Mouse (Mus musculus): Measurements from ENCODE around the gene Olfr452. TPM values are rescaled to one million over a fixed set of nuclear protein-coding genes. Genes with fewer than 3 reads are reported as not detected.

The Olfr452 gene
- not detected for total RNA-seq (2021)
- long read RNA-seq, experiment 1, result 0 reads
- long read RNA-seq, experiment 2, result 0 reads

DNA sequence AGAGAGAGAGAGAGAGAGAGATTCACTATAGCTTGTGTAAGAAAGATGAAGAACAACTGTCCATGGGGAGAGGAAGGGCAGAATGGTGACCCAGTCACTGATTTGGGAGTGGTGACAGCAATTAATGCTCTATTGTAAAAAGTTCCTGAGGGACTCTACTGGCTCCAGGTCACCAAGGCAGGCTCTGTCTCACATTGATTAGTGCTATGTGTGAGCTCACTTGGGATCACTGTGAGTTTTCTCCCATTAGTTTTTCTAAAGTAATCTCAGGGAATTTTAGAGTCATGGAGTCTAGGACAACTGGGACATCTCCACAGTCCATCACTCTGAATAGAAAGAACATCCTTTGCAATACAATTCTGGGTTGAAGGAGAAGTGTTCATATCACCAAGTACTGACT lies at the start of gene Olfr452:
TSS of gene Olfr452 (plus strand) at position 301 of the 400 bp plus-strand sequence.
- intact Hi-C loops (cut with DNase I), result no loop called here
- DNase-seq, result no peak
- no peak within 1 kb of the TSS for H3K27ac ChIP-seq
- H3K4me3 ChIP-seq, result no peak within 1 kb of the TSS
- TF ChIP-seq CTCF (IDR thresholded peaks at IDR 0.05), result no peak

- intact Hi-C loops (cut with DNase I), result no loop called here
- H3K27ac ChIP-seq, result no peak within 1 kb of the TSS
- no peak for DNase-seq
- no peak within 1 kb of the TSS for H3K4me3 ChIP-seq
- TF ChIP-seq CTCF (IDR thresholded peaks at IDR 0.05), result no peak
Measured at GRCm38 (mm10) chr6:42739071-42739470, 45.8 kb upstream of the Olfr452 start, which contains the start of gene Olfr453. Gene Olfr453 (plus strand): TSS chr6:42739371.

DNA sequence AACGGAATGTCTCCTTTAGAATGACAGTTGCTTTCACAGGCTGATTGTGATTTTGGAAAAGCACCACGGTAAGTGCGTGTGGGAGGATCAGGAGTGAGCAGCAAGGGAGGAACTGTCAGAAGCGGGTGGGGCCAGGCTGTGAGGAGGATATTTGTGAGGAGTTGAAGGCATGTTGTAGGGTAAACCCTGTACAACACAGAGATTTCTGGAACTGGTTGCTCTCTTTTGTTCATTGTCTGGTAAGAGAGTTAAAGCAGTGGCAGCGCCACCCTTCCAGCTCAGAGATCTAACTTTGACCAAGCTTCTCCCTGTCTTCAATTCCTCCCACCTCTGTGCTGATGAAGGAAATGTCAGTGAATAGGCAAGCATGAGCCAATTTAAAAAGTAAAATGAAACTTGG lies 42.6 kb upstream of the Olfr452 start:
- TF ChIP-seq CTCF (IDR thresholded peaks at IDR 0.05), result no peak
- no peak overlapping the region for H3K27ac ChIP-seq
- H3K4me3 ChIP-seq, result no peak overlapping the region
- DNase-seq, result no peak
- intact Hi-C loops (cut with DNase I), result no loop called here

- no peak for DNase-seq
- Histone ChIP-seq H3K27ac (no peak overlapping the region), H3K4me3 (no peak overlapping the region)
- intact Hi-C loops (cut with DNase I), result no loop called here
- no peak for TF ChIP-seq CTCF (IDR thresholded peaks at IDR 0.05)
Measured at GRCm38 (mm10) chr6:42747846-42748245, 37.0 kb upstream of the Olfr452 start.

- Histone ChIP-seq H3K4me3 (no peak within 1 kb of the TSS), H3K27ac (no peak within 1 kb of the TSS)
- no peak for TF ChIP-seq CTCF (IDR thresholded peaks at IDR 0.05)
- DNase-seq, result no peak
- intact Hi-C loops (cut with DNase I), result no loop called here
Measured at GRCm38 (mm10) chr6:42756104-42756503, 28.8 kb upstream of the Olfr452 start, which contains the start of gene Olfr38. Gene Olfr38 (plus strand): TSS chr6:42756404.

GRCm38 (mm10) chr6:42777066-42777465 lies 7.8 kb upstream of the Olfr452 start:
- TF ChIP-seq CTCF (IDR thresholded peaks at IDR 0.05), result no peak
- H3K27ac ChIP-seq, result no peak overlapping the region
- no peak for DNase-seq
- no peak overlapping the region for H3K4me3 ChIP-seq
- intact Hi-C loops (cut with DNase I), result no loop called here

DNA sequence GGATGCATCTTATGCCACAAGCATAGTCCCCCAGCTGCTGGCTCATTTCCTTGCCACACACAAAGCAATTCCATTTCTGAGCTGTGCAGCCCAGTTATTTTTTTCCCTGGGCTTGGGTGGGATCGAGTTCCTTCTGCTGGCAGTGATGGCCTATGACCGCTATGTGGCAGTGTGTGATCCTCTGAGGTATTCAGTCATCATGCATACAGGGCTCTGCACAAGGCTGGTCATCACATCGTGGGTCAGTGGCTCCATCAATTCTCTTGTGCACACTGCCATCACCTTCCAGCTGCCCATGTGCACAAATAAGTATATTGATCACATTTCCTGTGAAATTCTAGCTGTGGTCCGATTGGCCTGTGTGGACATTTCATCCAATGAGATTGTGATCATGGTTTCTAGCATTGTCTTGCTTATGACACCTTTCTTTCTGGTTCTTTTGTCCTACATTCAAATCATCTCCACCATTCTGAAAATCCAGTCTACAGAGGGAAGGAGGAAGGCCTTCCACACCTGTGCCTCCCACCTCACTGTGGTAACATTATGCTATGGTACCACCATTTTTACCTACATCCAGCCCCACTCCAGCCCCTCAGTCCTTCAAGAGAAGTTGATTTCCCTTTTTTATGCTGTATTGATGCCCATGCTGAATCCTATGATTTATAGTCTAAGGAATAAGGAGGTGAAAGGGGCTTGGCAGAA lies 5.5 kb downstream of the Olfr452 start:
- intact Hi-C loops (cut with DNase I), result no loop called here
- TF ChIP-seq CTCF (IDR thresholded peaks at IDR 0.05), result peak; percentile 5; the same call in 1 of the 2 replicates
- no peak for DNase-seq
- Histone ChIP-seq H3K4me3 (no peak overlapping the region), H3K27ac (no peak overlapping the region)

- DNase-seq, result no peak
- Histone ChIP-seq H3K27ac (no peak overlapping the region), H3K4me3 (no peak overlapping the region)
- TF ChIP-seq CTCF (IDR thresholded peaks at IDR 0.05), result no peak
- intact Hi-C loops (cut with DNase I), result no loop called here
Measured at GRCm38 (mm10) chr6:42790949-42791556, 6.2 kb downstream of the Olfr452 start.

DNA sequence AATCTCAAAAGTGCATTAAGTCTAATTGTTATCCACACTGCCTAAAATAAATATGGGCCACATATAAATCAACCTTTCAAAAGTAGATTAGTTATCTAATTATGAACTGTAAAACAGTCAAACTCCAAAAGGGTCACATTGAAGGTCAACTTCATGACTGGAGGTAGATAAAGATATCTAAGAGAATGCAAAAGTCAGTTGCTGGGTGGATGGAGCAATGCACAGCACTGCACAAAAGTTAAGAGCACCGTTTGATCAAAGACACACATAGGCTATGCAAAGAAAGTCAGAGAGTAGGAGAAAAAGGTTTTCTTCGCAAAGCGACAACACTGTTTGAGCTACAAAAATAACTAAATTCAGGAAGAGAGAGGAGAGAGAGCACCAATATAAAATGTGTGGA lies 10.1 kb downstream of the Olfr452 start:
- TF ChIP-seq CTCF (IDR thresholded peaks at IDR 0.05), result no peak
- no peak overlapping the region for H3K4me3 ChIP-seq
- intact Hi-C loops (cut with DNase I), result no loop called here
- no peak overlapping the region for H3K27ac ChIP-seq
- DNase-seq, result no peak

GRCm38 (mm10) chr6:42811639-42812038 lies 26.7 kb downstream of the Olfr452 start, which contains the start of gene Olfr450:
Gene Olfr450 (plus strand): TSS chr6:42811939.
- no peak within 1 kb of the TSS for H3K4me3 ChIP-seq
- no peak within 1 kb of the TSS for H3K27ac ChIP-seq
- no peak for DNase-seq
- TF ChIP-seq CTCF (IDR thresholded peaks at IDR 0.05), result no peak
- intact Hi-C loops (cut with DNase I), result no loop called here

- intact Hi-C loops (cut with DNase I), result no loop called here
- no peak for DNase-seq
- Histone ChIP-seq H3K27ac (no peak within 1 kb of the TSS), H3K4me3 (no peak within 1 kb of the TSS)
- no peak for TF ChIP-seq CTCF (IDR thresholded peaks at IDR 0.05)
Measured at GRCm38 (mm10) chr6:42834084-42834483, 49.2 kb downstream of the Olfr452 start, which contains the start of gene Olfr449. Gene Olfr449 (plus strand): TSS chr6:42834384.

Other genes with a start within 250 kb of the Olfr452 start
- not detected for gene Olfr455, start 237.5 kb upstream of the Olfr452 start, total RNA-seq (2021)
- gene Tcaf3, start 187.4 kb upstream of the Olfr452 start, total RNA-seq (2021), result not detected
- gene Tcaf2, start 139.8 kb upstream of the Olfr452 start, total RNA-seq (2021), result 1 to 10 TPM; 1.5 to 2.7 TPM
- gene Tcaf1, start 75.0 kb upstream of the Olfr452 start, total RNA-seq (2021), result 1 to 10 TPM; 4.0 to 8.1 TPM
- gene Olfr453, start 45.7 kb upstream of the Olfr452 start, total RNA-seq (2021), result not detected
- not detected for gene Olfr38, start 28.7 kb upstream of the Olfr452 start, total RNA-seq (2021)
- gene Olfr450, start 26.8 kb downstream of the Olfr452 start, total RNA-seq (2021), result not detected
- not detected for gene Olfr449, start 49.3 kb downstream of the Olfr452 start, total RNA-seq (2021)
- gene Olfr448, start 105.3 kb downstream of the Olfr452 start, total RNA-seq (2021), result not detected
- gene Olfr447, start 123.8 kb downstream of the Olfr452 start, total RNA-seq (2021), result not detected
- not detected for gene Olfr446, start 136.3 kb downstream of the Olfr452 start, total RNA-seq (2021)
- not detected for gene Olfr444, start 164.0 kb downstream of the Olfr452 start, total RNA-seq (2021)